ENCODE assay signal across 14 mouse cellular contexts in genomic region chr2:93110898-93111297, GRCm38 (mm10).
DNase-seq lines count a peak whose midpoint lies in the region; ATAC-seq and TF ChIP-seq lines count a peak whose summit lies in the region.
"Had no signal": no experiment of that assay in that cellular context is flagged by ENCODE, and none has a peak within 500 bp of the region (broad histone marks: within the 10 kb centered on the region; RNA-seq: fewer than 3 reads in every experiment).

No protein-coding gene starts in this region.

- no peak overlapping the region for H3K4me2 ChIP-seq in forebrain, embryonic 14.5 days (ENCODE audit: low read length)
- H3K4me2 ChIP-seq in forebrain, embryonic 11.5 days (ENCODE audit: low read depth, low read length, severe bottlenecking): no peak overlapping the region
- H3K4me2 ChIP-seq: liver, embryonic 12.5 days had no signal

- no peak for TF ChIP-seq CTCF in ES-Bruce4 (IDR thresholded peaks at IDR 0.05; ENCODE audit: low read depth, low read length)
- no peak for TF ChIP-seq CTCF in layer of hippocampus, adult 2 months (conservative IDR thresholded peaks at IDR 0.05)
- TF ChIP-seq CTCF in kidney, adult 2 months (conservative IDR thresholded peaks at IDR 0.05; ENCODE audit: insufficient read depth, insufficient read length, low read depth, low read length): no peak

- no peak overlapping the region for H3K27ac ChIP-seq in forebrain, embryonic 14.5 days (ENCODE audit: low read depth, low read length)
- no peak overlapping the region for H3K27ac ChIP-seq in forebrain, embryonic 11.5 days (ENCODE audit: low read depth, low read length)
- H3K27ac ChIP-seq in ES-Bruce4 (ENCODE audit: insufficient read depth, low read length): no peak overlapping the region
- no peak overlapping the region for H3K27ac ChIP-seq in layer of hippocampus, adult 2 months
- H3K27ac ChIP-seq in kidney, adult 2 months (ENCODE audit: insufficient read depth, low read depth, low read length): no peak overlapping the region
- H3K27ac ChIP-seq: gastrocnemius, adult 2 months; liver, embryonic 12.5 days had no signal

- no peaks in the 10 kb centered on the region for H3K36me3 ChIP-seq in forebrain, embryonic 14.5 days (ENCODE audit: control insufficient read depth, insufficient read depth, low read length)
- no peaks in the 10 kb centered on the region for H3K36me3 ChIP-seq in forebrain, embryonic 11.5 days (ENCODE audit: control insufficient read depth, insufficient read depth, low read length)
- H3K36me3 ChIP-seq in ES-Bruce4 (ENCODE audit: control insufficient read depth, insufficient read depth, low read length, poor library complexity, severe bottlenecking): no peaks in the 10 kb centered on the region
- no peaks in the 10 kb centered on the region for H3K36me3 ChIP-seq in kidney, adult 2 months (ENCODE audit: control insufficient read depth, insufficient read depth, low read length)
- H3K36me3 ChIP-seq: liver, embryonic 12.5 days had no signal

- H3K27me3 ChIP-seq in forebrain, embryonic 14.5 days (replicated peaks; ENCODE audit: control insufficient read depth, insufficient read depth, low read length): no peaks in the 10 kb centered on the region
- no peaks in the 10 kb centered on the region for H3K27me3 ChIP-seq in forebrain, embryonic 11.5 days (ENCODE audit: control insufficient read depth, insufficient read depth, low read length)
- no peaks in the 10 kb centered on the region for H3K27me3 ChIP-seq in ES-Bruce4 (ENCODE audit: control insufficient read depth, insufficient read depth, low read length, poor library complexity, severe bottlenecking)
- no peaks in the 10 kb centered on the region for H3K27me3 ChIP-seq in kidney, adult 2 months (replicated peaks; ENCODE audit: control insufficient read depth, insufficient read depth, low read length)

- intact Hi-C loops in left cerebral cortex, postnatal 36 days (cut with DNase I): no loop called here

- DNase-seq in forebrain, embryonic 14.5 days (ENCODE audit: low spot score): peak; percentile 51
- no peak for DNase-seq in forebrain, embryonic 11.5 days (ENCODE audit: low spot score)
- DNase-seq in layer of hippocampus, adult 2 months (ENCODE audit: low spot score in 2 of 2): peak; percentile 56 to 64
- DNase-seq in left cerebral cortex, postnatal 36 days (ENCODE audit: low spot score in 2 of 2): peak; percentile 37 to 52
- DNase-seq in kidney, adult 2 months: no peak
- no peak for DNase-seq in embryo, embryonic 10 days (ENCODE audit: low spot score)
- no peak for DNase-seq in heart, adult 8-10 months (ENCODE audit: low spot score)
- DNase-seq: cerebellum, adult 11 months; gastrocnemius, adult 2 months; heart, postnatal 14 days; thymus, postnatal 4 days had no signal

- peak; percentile 65; the same call in 1 of the 2 replicates for ATAC-seq in forebrain, embryonic 14.5 days
- no peak for ATAC-seq in forebrain, embryonic 11.5 days (replicated peaks; ENCODE audit: low FRiP score)
- ATAC-seq: liver, embryonic 12.5 days had no signal

- TF ChIP-seq POLR2A in ES-Bruce4 (IDR thresholded peaks at IDR 0.05; ENCODE audit: insufficient read depth, low read length): no peak
- TF ChIP-seq POLR2A in kidney, adult 2 months (IDR thresholded peaks at IDR 0.05; ENCODE audit: low read depth, low read length): no peak

- H3K9ac ChIP-seq in forebrain, embryonic 14.5 days (ENCODE audit: low read length): no peak overlapping the region
- H3K9ac ChIP-seq in forebrain, embryonic 11.5 days (ENCODE audit: low read length): no peak overlapping the region
- no peak overlapping the region for H3K9ac ChIP-seq in ES-Bruce4 (ENCODE audit: low read depth, poor library complexity, severe bottlenecking)
- H3K9ac ChIP-seq: liver, embryonic 12.5 days had no signal

- 80% methylated on average over 5 of the region's 5 CpGs for WGBS in forebrain, embryonic 14.5 days
- WGBS in forebrain, embryonic 11.5 days: 87% methylated on average over 5 of the region's 5 CpGs
- 88% methylated on average over 5 of the region's 5 CpGs for WGBS in kidney, adult 2 months

- H3K4me1 ChIP-seq in forebrain, embryonic 14.5 days (ENCODE audit: control insufficient read depth, insufficient read depth, low read length): no peaks in the 10 kb centered on the region
- H3K4me1 ChIP-seq in forebrain, embryonic 11.5 days (replicated peaks; ENCODE audit: control insufficient read depth, insufficient read depth, low read length): no peaks in the 10 kb centered on the region
- H3K4me1 ChIP-seq in ES-Bruce4 (ENCODE audit: control insufficient read depth, insufficient read depth, low read length): no peaks in the 10 kb centered on the region
- H3K4me1 ChIP-seq in kidney, adult 2 months (ENCODE audit: control insufficient read depth, insufficient read depth, low read length): no peaks in the 10 kb centered on the region

- no peak overlapping the region for H3K4me3 ChIP-seq in forebrain, embryonic 14.5 days (ENCODE audit: low read depth, low read length)
- H3K4me3 ChIP-seq in forebrain, embryonic 11.5 days (ENCODE audit: low read depth, low read length): no peak overlapping the region
- H3K4me3 ChIP-seq in ES-Bruce4 (ENCODE audit: low read depth, low read length): peak overlapping the region; percentile 18; the same call in 1 of the 2 replicates
- no peak overlapping the region for H3K4me3 ChIP-seq in layer of hippocampus, adult 2 months
- no peak overlapping the region for H3K4me3 ChIP-seq in kidney, adult 2 months (ENCODE audit: insufficient read depth, low read depth, low read length)
- H3K4me3 ChIP-seq: gastrocnemius, adult 2 months; liver, embryonic 12.5 days; myocyte had no signal

- no peak for TF ChIP-seq EP300 in ES-Bruce4 (IDR thresholded peaks at IDR 0.05; ENCODE audit: insufficient read depth, low read depth, low read length)

- H3K9me3 ChIP-seq in forebrain, embryonic 14.5 days (replicated peaks; ENCODE audit: control insufficient read depth, low read length): no peaks in the 10 kb centered on the region
- no peaks in the 10 kb centered on the region for H3K9me3 ChIP-seq in forebrain, embryonic 11.5 days (ENCODE audit: control insufficient read depth, low read length)
- no peaks in the 10 kb centered on the region for H3K9me3 ChIP-seq in ES-Bruce4 (replicated peaks; ENCODE audit: control insufficient read depth, insufficient read depth, low read length, poor library complexity, severe bottlenecking)
- H3K9me3 ChIP-seq: liver, embryonic 12.5 days had no signal

Comparison
In these comparisons a context has a peak if more than half of its experiments do, and no peak if none do; other contexts are left out.
1. DNase-seq: peak in forebrain, embryonic 14.5 days (single experiment), layer of hippocampus, adult 2 months (2 of 2) and left cerebral cortex, postnatal 36 days (2 of 2); none in forebrain, embryonic 11.5 days (single experiment), kidney, adult 2 months (single experiment), embryo, embryonic 10 days (single experiment) and heart, adult 8-10 months (single experiment).